9 mouse cellular contexts compared by ENCODE assay signal in the genomic region with DNA sequence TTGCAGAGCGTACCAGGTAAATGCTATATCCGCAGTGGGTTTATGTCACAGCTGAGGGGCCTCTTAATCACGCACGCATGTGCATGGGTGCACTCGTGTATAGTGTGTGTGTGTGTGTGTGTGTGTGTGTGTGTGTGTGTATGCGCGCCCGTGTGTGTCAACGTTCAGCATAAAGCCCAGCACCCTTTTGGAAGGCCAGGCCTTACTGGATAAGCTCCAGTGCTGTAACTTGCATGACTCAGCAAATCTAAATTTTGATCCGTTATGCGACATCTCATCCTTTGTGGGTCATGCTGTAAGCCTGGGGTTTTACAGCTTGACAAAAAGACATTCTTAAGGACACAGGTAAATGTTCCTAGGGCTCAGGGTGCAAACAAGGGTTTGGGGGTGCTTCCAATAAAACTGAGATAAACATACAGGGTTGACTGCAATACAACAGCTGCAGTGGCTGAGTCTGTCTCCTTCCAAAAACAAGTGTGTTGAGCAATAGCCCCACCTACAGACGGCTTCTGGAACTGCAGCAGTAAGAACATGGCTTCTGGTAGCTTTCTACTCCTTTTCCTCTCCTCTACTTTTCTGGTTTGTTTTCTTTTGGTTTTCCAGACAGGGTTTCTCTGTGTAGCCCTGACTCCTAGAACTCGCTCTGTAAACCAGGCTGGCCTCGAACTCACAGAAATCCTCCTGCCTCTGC. TPM values are rescaled to one million over a fixed set of nuclear protein-coding genes. Genes with fewer than 3 reads are reported as not detected.
DNase-seq lines count a peak whose midpoint lies in the region; ATAC-seq and TF ChIP-seq lines count a peak whose summit lies in the region.
"Had no signal": no experiment of that assay in that cellular context is flagged by ENCODE, and none has a peak within 500 bp of the region (broad histone marks: within the 10 kb centered on the region; RNA-seq: fewer than 3 reads in every experiment).

No protein-coding gene starts in this region.

- H3K27me3 ChIP-seq in C2C12 (ENCODE audit: control insufficient read depth, insufficient read depth, insufficient read length) = no peaks in the 10 kb centered on the region
- no peaks in the 10 kb centered on the region for H3K27me3 ChIP-seq in liver, embryonic 13.5 days
- H3K27me3 ChIP-seq in neural tube, embryonic 13.5 days = no peaks in the 10 kb centered on the region
- H3K27me3 ChIP-seq in thymus, adult 2 months (ENCODE audit: control insufficient read depth, insufficient read depth, low read length) = no peaks in the 10 kb centered on the region
- H3K27me3 ChIP-seq: heart, embryonic 15.5 days had no signal

- no peaks in the 10 kb centered on the region for H3K79me3 ChIP-seq in C2C12 (ENCODE audit: low read depth)

- no peak for TF ChIP-seq POLR2A in cortical plate, adult 2 months (IDR thresholded peaks at IDR 0.05; ENCODE audit: extremely low read depth, insufficient read depth, low read length)
- TF ChIP-seq POLR2A in thymus, adult 2 months (IDR thresholded peaks at IDR 0.05; ENCODE audit: control insufficient read depth, extremely low read depth, insufficient read depth, low read length, poor library complexity) = no peak

- H3K4me1 ChIP-seq in cortical plate, adult 2 months (ENCODE audit: control insufficient read depth, insufficient read depth, low read length) = peaks cover 2% of the 10 kb centered on the region; the same call in 1 of the 2 replicates
- peaks cover 6% of the 10 kb centered on the region for H3K4me1 ChIP-seq in liver, embryonic 13.5 days (replicated peaks)
- peaks cover 4% of the 10 kb centered on the region; the same call in 1 of the 2 replicates for H3K4me1 ChIP-seq in neural tube, embryonic 13.5 days (replicated peaks)
- H3K4me1 ChIP-seq in thymus, adult 2 months (replicated peaks; ENCODE audit: control insufficient read depth, insufficient read depth, low read length) = no peaks in the 10 kb centered on the region
- H3K4me1 ChIP-seq: heart, embryonic 15.5 days had no signal

- H3K9me3 ChIP-seq in liver, embryonic 13.5 days (replicated peaks) = no peaks in the 10 kb centered on the region
- no peaks in the 10 kb centered on the region for H3K9me3 ChIP-seq in neural tube, embryonic 13.5 days
- H3K9me3 ChIP-seq: heart, embryonic 15.5 days had no signal

- H3K79me2 ChIP-seq in C2C12 (ENCODE audit: control insufficient read depth, insufficient read depth) = no peaks in the 10 kb centered on the region

- H3ac ChIP-seq in C2C12 (ENCODE audit: control insufficient read depth, insufficient read length, low read depth) = no peak overlapping the region

- TF ChIP-seq CTCF in C2C12 (IDR thresholded peaks at IDR 0.05; ENCODE audit: control insufficient read depth, insufficient read depth, insufficient read length) = peak; percentile 68
- TF ChIP-seq CTCF in cortical plate, adult 2 months (IDR thresholded peaks at IDR 0.05; ENCODE audit: extremely low read depth, insufficient read depth, low read length) = peak; percentile 93
- no peak for TF ChIP-seq CTCF in thymus, adult 2 months (IDR thresholded peaks at IDR 0.05; ENCODE audit: borderline replicate concordance, control insufficient read depth, extremely low read depth, insufficient read depth, low read length, poor library complexity)

- WGBS in liver, embryonic 13.5 days (ENCODE audit: insufficient replicate concordance) = 51% methylated on average over 14 of the region's 14 CpGs
- WGBS in neural tube, embryonic 13.5 days = 77% methylated on average over 14 of the region's 14 CpGs
- WGBS in thymus, adult 2 months = 65% methylated on average over 14 of the region's 14 CpGs

- peak overlapping the region; percentile 33; the same call in 1 of the 2 replicates for H3K4me2 ChIP-seq in liver, embryonic 13.5 days
- no peak overlapping the region for H3K4me2 ChIP-seq in neural tube, embryonic 13.5 days
- H3K4me2 ChIP-seq: heart, embryonic 15.5 days had no signal

- ATAC-seq in activated CD4-positive, CD25-positive, alpha-beta regulatory T cell, adult 4 months = peak; percentile 52
- peak; percentile 80 for ATAC-seq in liver, embryonic 13.5 days (ENCODE audit: low read depth)
- peak; percentile 54 for ATAC-seq in neural tube, embryonic 13.5 days (ENCODE audit: low read depth)

- DNase-seq in gastrocnemius, postnatal 10 days = peak; percentile 77
- DNase-seq in kidney, postnatal 14 days = peak; percentile 73
- peak; percentile 64 for DNase-seq in liver, embryonic 13.5 days
- peak; percentile 84 for DNase-seq in thymus, adult 2 months

- H3K9ac ChIP-seq in liver, embryonic 13.5 days = no peak overlapping the region
- H3K9ac ChIP-seq in neural tube, embryonic 13.5 days = no peak overlapping the region
- H3K9ac ChIP-seq: heart, embryonic 15.5 days had no signal

- H3K36me3 ChIP-seq in C2C12 (ENCODE audit: control insufficient read depth, insufficient read depth) = no peaks in the 10 kb centered on the region
- no peaks in the 10 kb centered on the region for H3K36me3 ChIP-seq in liver, embryonic 13.5 days
- no peaks in the 10 kb centered on the region for H3K36me3 ChIP-seq in neural tube, embryonic 13.5 days
- H3K36me3 ChIP-seq in thymus, adult 2 months (ENCODE audit: control insufficient read depth, insufficient read depth, low read length) = no peaks in the 10 kb centered on the region
- H3K36me3 ChIP-seq: heart, embryonic 15.5 days had no signal

- no peak overlapping the region for H3K27ac ChIP-seq in cortical plate, adult 2 months (ENCODE audit: insufficient read depth, low read length)
- no peak overlapping the region for H3K27ac ChIP-seq in liver, embryonic 13.5 days
- no peak overlapping the region for H3K27ac ChIP-seq in neural tube, embryonic 13.5 days (replicated peaks)
- no peak overlapping the region for H3K27ac ChIP-seq in thymus, adult 2 months (ENCODE audit: control insufficient read depth, insufficient read depth, low read length)
- H3K27ac ChIP-seq: heart, embryonic 15.5 days had no signal

- H3K4me3 ChIP-seq in C2C12 (ENCODE audit: insufficient read depth, poor library complexity, severe bottlenecking) = no peak overlapping the region
- no peak overlapping the region for H3K4me3 ChIP-seq in cortical plate, adult 2 months (ENCODE audit: insufficient read depth, low read length)
- no peak overlapping the region for H3K4me3 ChIP-seq in liver, embryonic 13.5 days (replicated peaks)
- H3K4me3 ChIP-seq in neural tube, embryonic 13.5 days = no peak overlapping the region
- H3K4me3 ChIP-seq in thymus, adult 2 months (ENCODE audit: control insufficient read depth, insufficient read depth, low read length) = no peak overlapping the region
- H3K4me3 ChIP-seq: heart, embryonic 15.5 days had no signal

TF ChIP-seq in C2C12, 6 proteins besides CTCF, POLR2A, EP300 and RAD21:
- peak; percentile 58 for TF ChIP-seq MYOD1 (IDR thresholded peaks at IDR 0.05; ENCODE audit: control insufficient read depth, insufficient read length, low read depth)
- no peak for TF ChIP-seq MYOG (IDR thresholded peaks at IDR 0.05; ENCODE audit: control insufficient read depth, extremely low read depth, insufficient read length)

RNA-seq across cellular contexts. Expression of a gene that starts 28.2 kb away (rescaled TPM):
- polyA plus RNA-seq in C2C12 (2012; fragmentation: generic; extraction: Trizol) = not detected
- polyA plus RNA-seq in activated CD4-positive, CD25-positive, alpha-beta regulatory T cell, adult 4 months (2017; shearing (Covaris generic)) = not detected
- 0.13 TPM in 1 of 2 replicates, not detected in the other for polyA plus RNA-seq in cortical plate, adult 2 months (2012; rRNA removed)
- total RNA-seq in gastrocnemius, postnatal 10 days (2021) = under 1 TPM; 0.16 to 0.19 TPM
- 0.03 TPM in 1 of 2 replicates, not detected in the other for polyA plus RNA-seq in liver, embryonic 13.5 days (2015; fragmentation: Nextera tagmentation; extraction: Ambion mirVana)
- polyA plus RNA-seq in neural tube, embryonic 13.5 days (2015; fragmentation: Nextera tagmentation; extraction: Ambion mirVana) = not detected in 2 replicates
- polyA plus RNA-seq in thymus, adult 2 months (2012; rRNA removed) = 9.6 and 10.3 TPM in 2 replicates
- polyA plus RNA-seq: heart, embryonic 15.5 days had no signal
